Mouse (Mus musculus): ENCODE measurements around the gene Sncg.

GRCm38 (mm10) chr14:34410716-34411115 lies 36.1 kb upstream of the Sncg start:
- TF ChIP-seq POLR2A (IDR thresholded peaks at IDR 0.05; ENCODE audit: borderline replicate concordance, insufficient read depth, low read length): no peak
- TF ChIP-seq CTCF (IDR thresholded peaks at IDR 0.05; ENCODE audit: borderline replicate concordance, insufficient read depth, low read depth, low read length): no peak

Measured in cerebellum, adult 2 months (tissue).